18 mouse cellular contexts compared by ENCODE assay signal in genomic region chr4:70153179-70153578, GRCm38 (mm10).
A peak's percentile ranks its signal among the peaks of the same experiment; 100 is the strongest.
DNase-seq lines count a peak whose midpoint lies in the region; ATAC-seq and TF ChIP-seq lines count a peak whose summit lies in the region.
"Had no signal": no experiment of that assay in that cellular context is flagged by ENCODE, and none has a peak within 500 bp of the region (broad histone marks: within the 10 kb centered on the region; RNA-seq: fewer than 3 reads in every experiment).

No protein-coding gene starts in this region.

- H3K9ac ChIP-seq in hindbrain, postnatal 0 days (replicated peaks; ENCODE audit: low read length), result no peak overlapping the region
- no peak overlapping the region for H3K9ac ChIP-seq in hindbrain, embryonic 12.5 days
- H3K9ac ChIP-seq: heart, embryonic 13.5 days; limb, embryonic 15.5 days; midbrain, embryonic 13.5 days had no signal

- no peak overlapping the region for H3K4me2 ChIP-seq in hindbrain, postnatal 0 days (ENCODE audit: low read depth, low read length)
- no peak overlapping the region for H3K4me2 ChIP-seq in hindbrain, embryonic 12.5 days (replicated peaks)
- H3K4me2 ChIP-seq: heart, embryonic 13.5 days; limb, embryonic 15.5 days; midbrain, embryonic 13.5 days had no signal

- no peaks in the 10 kb centered on the region for H3K36me3 ChIP-seq in hindbrain, postnatal 0 days (ENCODE audit: insufficient read depth, low read length)
- no peaks in the 10 kb centered on the region for H3K36me3 ChIP-seq in hindbrain, embryonic 12.5 days
- H3K36me3 ChIP-seq: heart, embryonic 13.5 days; limb, embryonic 15.5 days; midbrain, embryonic 13.5 days had no signal

- H3K4me3 ChIP-seq in hindbrain, postnatal 0 days (ENCODE audit: low read length), result no peak overlapping the region
- H3K4me3 ChIP-seq in hindbrain, embryonic 12.5 days, result no peak overlapping the region
- H3K4me3 ChIP-seq: heart, embryonic 13.5 days; layer of hippocampus, adult 2 months; limb, embryonic 15.5 days; midbrain, embryonic 13.5 days had no signal

- no peak overlapping the region for H3K27ac ChIP-seq in hindbrain, postnatal 0 days
- H3K27ac ChIP-seq in hindbrain, embryonic 12.5 days, result no peak overlapping the region
- H3K27ac ChIP-seq: heart, embryonic 13.5 days; layer of hippocampus, adult 2 months; limb, embryonic 15.5 days; midbrain, embryonic 13.5 days had no signal

- no peak for TF ChIP-seq CTCF in hindbrain, postnatal 0 days (IDR thresholded peaks at IDR 0.05; ENCODE audit: low read depth)

- peak; percentile 55; the same call in 1 of the 2 replicates for ATAC-seq in hindbrain, postnatal 0 days
- ATAC-seq in hindbrain, embryonic 12.5 days (ENCODE audit: low FRiP score), result no peak
- ATAC-seq: intestine, postnatal 0 days; midbrain, embryonic 13.5 days had no signal

- DNase-seq in hindbrain, postnatal 0 days (ENCODE audit: low spot score), result peak; percentile 4
- peak; percentile 13 for DNase-seq in embryo, embryonic 11.5 days (ENCODE audit: low read depth, low spot score)
- peak; percentile 69 for DNase-seq in forelimb bud, embryonic 11.5 days (ENCODE audit: low read depth, low spot score)
- DNase-seq in skeletal muscle tissue, adult 2 months (ENCODE audit: low read depth, low spot score), result peak; percentile 1
- DNase-seq in urinary bladder, adult 18-20 months (ENCODE audit: low spot score in 2 of 2), result no peak
- no peak for DNase-seq in neural tube, embryonic 10.5 days (ENCODE audit: extremely low spot score, low spot score)
- DNase-seq in adrenal gland, adult 2 months, result no peak
- DNase-seq: adrenal gland, postnatal 36 days; B cell, adult 2 months; cerebellum, adult 9-10 months; kidney, postnatal 10 days; lung, adult 2 months had no signal

- H3K9me3 ChIP-seq in hindbrain, postnatal 0 days (ENCODE audit: low read length), result no peaks in the 10 kb centered on the region
- H3K9me3 ChIP-seq in hindbrain, embryonic 12.5 days (replicated peaks), result no peaks in the 10 kb centered on the region
- H3K9me3 ChIP-seq: heart, embryonic 13.5 days; limb, embryonic 15.5 days; midbrain, embryonic 13.5 days had no signal

- H3K4me1 ChIP-seq in hindbrain, postnatal 0 days (ENCODE audit: insufficient read depth, low read length), result no peaks in the 10 kb centered on the region
- H3K4me1 ChIP-seq in hindbrain, embryonic 12.5 days, result no peaks in the 10 kb centered on the region
- H3K4me1 ChIP-seq: midbrain, embryonic 13.5 days had no signal

- WGBS in hindbrain, postnatal 0 days, result 74% methylated on average over 3 of the region's 3 CpGs
- WGBS in hindbrain, embryonic 12.5 days, result 61% methylated on average over 3 of the region's 3 CpGs

- no peaks in the 10 kb centered on the region for H3K27me3 ChIP-seq in hindbrain, postnatal 0 days (ENCODE audit: insufficient read depth, low read length)
- H3K27me3 ChIP-seq in hindbrain, embryonic 12.5 days, result no peaks in the 10 kb centered on the region
- H3K27me3 ChIP-seq: heart, embryonic 13.5 days; limb, embryonic 15.5 days; midbrain, embryonic 13.5 days had no signal

Comparison
In these comparisons a context has a peak if more than half of its experiments do, and no peak if none do; other contexts are left out.
1. DNase-seq: peak in hindbrain, postnatal 0 days (single experiment), embryo, embryonic 11.5 days (single experiment), forelimb bud, embryonic 11.5 days (single experiment) and skeletal muscle tissue, adult 2 months (single experiment); none in urinary bladder, adult 18-20 months (0 of 2), neural tube, embryonic 10.5 days (single experiment) and adrenal gland, adult 2 months (single experiment).